Mouse (Mus musculus) intestine, embryonic 14.5 days (tissue): ENCODE measurements around the gene Ddb2. TPM values are rescaled to one million over a fixed set of nuclear protein-coding genes. Genes with fewer than 3 reads are reported as not detected.
A peak's percentile ranks its signal among the peaks of the same experiment; 100 is the strongest.

ENCODE experiments used
- ATAC-seq: fragments of 200-750 bp; cut with Nextera tagmentation; replicated peaks from 2 replicates; pipeline ENCODE4 v1.8.0; 2017; ENCODE audit warnings: low read depth, moderate number of reproducible peaks, moderate TSS enrichment, moderate library complexity; ENCODE audit not compliant: low FRiP score, low TSS enrichment
- DNase-seq: peaks from one replicate; pipeline ENCODE4 v3.0.0-alpha.2; 2018; ENCODE audit warnings: low spot score
- H3K27ac ChIP-seq: fragments of 300-500 bp; sonication (generic); 2 replicates; pipeline ENCODE4 v1.5.1; 2014; ENCODE audit warnings: low read depth, mild to moderate bottlenecking, control low read depth
- H3K27me3 ChIP-seq: fragments of 300-500 bp; sonication (generic); replicated peaks from 2 replicates; pipeline ENCODE4 v1.6.1; 2014; ENCODE audit warnings: low read length, control low read depth; ENCODE audit not compliant: control insufficient read depth, insufficient read depth
- H3K36me3 ChIP-seq: fragments of 300-500 bp; sonication (generic); 2 replicates; pipeline ENCODE4 v1.6.1; 2014; ENCODE audit warnings: low read length, control low read depth; ENCODE audit not compliant: control insufficient read depth, insufficient read depth
- H3K4me1 ChIP-seq: fragments of 300-500 bp; sonication (generic); replicated peaks from 2 replicates; pipeline ENCODE4 v1.6.1; 2014; ENCODE audit warnings: low read length, control low read depth, mixed read lengths; ENCODE audit not compliant: control insufficient read depth, insufficient read depth
- H3K4me2 ChIP-seq: fragments of 300-500 bp; sonication (generic); 2 replicates; pipeline ENCODE4 v1.6.1; 2014; ENCODE audit warnings: low read length
- H3K4me3 ChIP-seq: fragments of 300-500 bp; sonication (generic); 2 replicates; pipeline ENCODE4 v1.5.1; 2014; ENCODE audit warnings: low read depth, low read length, control low read depth, mixed read lengths
- H3K9ac ChIP-seq: fragments of 300-500 bp; sonication (generic); 2 replicates; pipeline ENCODE4 v1.6.1; 2014; ENCODE audit warnings: mild to moderate bottlenecking, low read length
- H3K9me3 ChIP-seq: fragments of 300-500 bp; sonication (generic); 2 replicates; pipeline ENCODE4 v1.6.1; 2016; ENCODE audit warnings: low read length, control low read depth; ENCODE audit not compliant: control insufficient read depth
- WGBS: fragments of 180-500 bp; shearing (Covaris S2); extraction: QIAGEN DNeasy Blood & Tissue Kit; methylation state at CpG from one replicate; pipeline ENCODE4 v1.1.7; 2014; 5-methylcytosine and 5-hydroxymethylcytosine counted together
- polyA plus RNA-seq: library from polyadenylated mRNA; unstranded; fragments of >200 nt; fragmentation: Nextera tagmentation; extraction: Ambion mirVana; gene quantifications from 2 replicates; pipeline ENCODE4 v1.2.1, GENCODE M21; 2014

Ddb2 gene
- polyA plus RNA-seq, 1 experiment from 2014 or later: 16.3 TPM

DNA sequence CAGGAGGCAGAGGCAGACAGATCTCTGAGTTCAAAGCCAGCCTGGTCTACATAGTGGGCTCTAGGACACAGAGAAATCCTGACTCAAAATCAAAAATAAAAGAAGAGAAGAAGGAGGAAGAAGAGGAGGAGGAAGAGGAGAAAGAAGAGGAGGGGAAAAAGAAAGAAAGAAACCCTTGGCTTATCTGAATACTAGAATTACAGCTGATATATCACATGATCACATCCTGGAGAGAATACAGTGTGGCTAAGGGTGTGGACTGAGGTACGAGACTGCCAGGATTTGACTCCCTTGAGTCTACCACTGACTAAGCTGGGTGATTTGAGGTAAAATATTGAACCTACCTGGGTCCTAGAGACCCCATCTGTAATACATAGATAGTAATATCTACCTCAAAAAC lies 50.6 kb downstream of the Ddb2 start:
- WGBS: 91% methylated on average over 1 of the region's 1 CpGs
- Histone ChIP-seq H3K9me3 (no peaks in the 10 kb centered on the region), H3K4me1 (peaks cover 7% of the 10 kb centered on the region; the same call in 1 of the 2 replicates), H3K9ac (no peak overlapping the region), H3K36me3 (no peaks in the 10 kb centered on the region), H3K4me3 (no peak overlapping the region), H3K4me2 (no peak overlapping the region), H3K27me3 (no peaks in the 10 kb centered on the region), H3K27ac (no peak overlapping the region)
- DNase-seq: no peak
- no peak for ATAC-seq

GRCm38 (mm10) chr2:91183711-91184405 lies 52.9 kb downstream of the Ddb2 start, which contains the start of gene Madd:
TSS of gene Madd (minus strand) at chr2:91183837.
- H3K36me3 ChIP-seq: no peaks in the 10 kb centered on the region
- H3K9me3 ChIP-seq: no peaks in the 10 kb centered on the region
- ATAC-seq (no peak), DNase-seq (no peak)
- peak within 1 kb of the TSS; percentile 48 for H3K27ac ChIP-seq
- 56% methylated on average over 15 of the region's 15 CpGs for WGBS
- peak within 1 kb of the TSS; percentile 38 for H3K9ac ChIP-seq
- H3K27me3 ChIP-seq: no peaks in the 10 kb centered on the region
- peaks cover 7% of the 10 kb centered on the region for H3K4me1 ChIP-seq
- H3K4me3 ChIP-seq: peak within 1 kb of the TSS; percentile 96
- peak within 1 kb of the TSS; percentile 57 for H3K4me2 ChIP-seq

GRCm38 (mm10) chr2:91183148-91183513 lies 53.7 kb downstream of the Ddb2 start:
- under 1% methylated on average over 9 of the region's 9 CpGs for WGBS
- H3K4me1 ChIP-seq: peaks cover 7% of the 10 kb centered on the region
- peak overlapping the region; percentile 38 for H3K9ac ChIP-seq
- DNase-seq: peak; percentile 96
- peak overlapping the region; percentile 96 for H3K4me3 ChIP-seq
- H3K27me3 ChIP-seq: no peaks in the 10 kb centered on the region
- H3K4me2 ChIP-seq: peak overlapping the region; percentile 57
- 0 out of 2 replicates have a peak, but pooled peaks cover under 1% of the 10 kb centered on the region for H3K36me3 ChIP-seq
- ATAC-seq: peak; percentile 95
- peak overlapping the region; percentile 48 for H3K27ac ChIP-seq
- H3K9me3 ChIP-seq: no peaks in the 10 kb centered on the region

GRCm38 (mm10) chr2:91182405-91183147 lies 54.2 kb downstream of the Ddb2 start:
- Histone ChIP-seq H3K36me3 (peaks cover 6% of the 10 kb centered on the region; the same call in 1 of the 2 replicates), H3K4me1 (peaks cover 7% of the 10 kb centered on the region), H3K9ac (peak overlapping the region; percentile 38), H3K27me3 (no peaks in the 10 kb centered on the region), H3K4me2 (peak overlapping the region; percentile 57), H3K4me3 (peak overlapping the region; percentile 96), H3K9me3 (no peaks in the 10 kb centered on the region), H3K27ac (peak overlapping the region; percentile 48)
- ATAC-seq (peak; percentile 96), DNase-seq (peak; percentile 89)
- WGBS: under 1% methylated on average over 78 of the region's 81 CpGs

DNA sequence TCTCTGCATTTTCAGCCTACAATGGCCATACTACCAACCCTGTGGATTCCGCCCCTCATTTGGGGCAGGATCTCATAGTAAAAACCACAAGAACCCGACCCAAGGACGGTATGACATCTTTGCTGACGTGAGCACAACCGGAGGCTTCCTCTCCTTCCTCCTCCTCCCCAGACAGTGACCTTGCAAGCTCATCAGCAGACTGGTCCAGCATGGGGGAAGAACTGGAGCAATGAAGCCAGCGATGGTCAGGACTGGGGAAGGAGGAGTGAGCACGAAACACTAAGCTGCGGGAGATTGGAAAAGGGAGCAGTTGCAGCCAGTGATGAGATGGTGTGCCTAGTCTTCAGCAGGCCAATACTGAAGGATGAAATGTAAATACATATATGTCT lies 54.8 kb downstream of the Ddb2 start:
- no peak for ATAC-seq
- H3K4me1 ChIP-seq: peaks cover 7% of the 10 kb centered on the region
- no peak overlapping the region for H3K27ac ChIP-seq
- peak overlapping the region; percentile 57 for H3K4me2 ChIP-seq
- peak; percentile 61 for DNase-seq
- 14% methylated on average over 8 of the region's 8 CpGs for WGBS
- peak overlapping the region; percentile 38 for H3K9ac ChIP-seq
- peak overlapping the region; percentile 96 for H3K4me3 ChIP-seq
- H3K9me3 ChIP-seq: no peaks in the 10 kb centered on the region
- peaks cover 7% of the 10 kb centered on the region; the same call in 1 of the 2 replicates for H3K36me3 ChIP-seq
- no peaks in the 10 kb centered on the region for H3K27me3 ChIP-seq

DNA sequence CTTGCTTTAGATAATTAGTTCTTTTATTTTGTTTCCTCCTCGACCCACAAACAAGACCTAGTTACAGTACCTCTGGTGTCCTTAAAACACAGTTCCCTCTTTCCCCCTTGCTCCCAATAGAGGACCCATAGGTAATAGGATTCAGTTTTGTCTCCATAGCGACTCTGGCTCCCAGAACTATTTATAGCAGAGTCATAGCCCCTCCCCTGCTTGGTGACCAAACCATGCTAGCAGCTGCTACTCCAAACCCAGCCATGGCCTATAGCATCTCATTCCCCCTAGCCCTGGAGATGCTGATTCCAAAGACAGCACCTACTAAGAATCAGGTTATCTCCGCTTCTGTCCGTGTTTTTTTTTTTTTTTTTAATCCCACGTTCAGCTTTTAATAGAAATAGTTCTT lies 56.1 kb downstream of the Ddb2 start:
- Histone ChIP-seq H3K27ac (no peak overlapping the region), H3K4me1 (peaks cover 7% of the 10 kb centered on the region), H3K9ac (no peak overlapping the region), H3K9me3 (no peaks in the 10 kb centered on the region), H3K4me2 (no peak overlapping the region), H3K4me3 (no peak overlapping the region), H3K27me3 (no peaks in the 10 kb centered on the region), H3K36me3 (peaks cover 10% of the 10 kb centered on the region)
- DNase-seq: no peak
- ATAC-seq: no peak
- 71% methylated on average over 5 of the region's 5 CpGs for WGBS

DNA sequence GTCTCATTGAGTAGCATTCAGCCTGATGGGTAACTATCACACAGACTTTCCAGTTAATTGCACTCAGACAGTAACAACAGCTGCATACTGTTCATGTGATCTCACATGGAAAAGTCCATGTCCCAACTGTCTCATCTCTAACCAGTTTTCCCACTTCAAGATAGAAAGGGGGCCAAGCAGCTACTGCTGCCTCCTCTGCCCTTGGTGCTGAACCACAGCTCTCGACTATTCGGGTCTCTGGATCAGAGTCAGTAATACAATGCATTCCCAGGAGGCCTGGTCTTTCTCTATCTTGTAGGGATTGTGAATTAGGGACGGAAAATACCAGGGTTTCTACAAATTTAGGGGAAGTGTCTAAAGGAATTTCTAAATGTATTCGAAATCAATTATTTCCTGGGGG lies 57.0 kb downstream of the Ddb2 start:
- ATAC-seq (no peak), DNase-seq (no peak)
- Histone ChIP-seq H3K9me3 (no peaks in the 10 kb centered on the region), H3K36me3 (peaks cover 15% of the 10 kb centered on the region), H3K4me3 (no peak overlapping the region), H3K4me1 (peaks cover 7% of the 10 kb centered on the region), H3K27ac (no peak overlapping the region), H3K27me3 (no peaks in the 10 kb centered on the region), H3K9ac (no peak overlapping the region), H3K4me2 (no peak overlapping the region)
- 45% methylated on average over 4 of the region's 4 CpGs for WGBS

DNA sequence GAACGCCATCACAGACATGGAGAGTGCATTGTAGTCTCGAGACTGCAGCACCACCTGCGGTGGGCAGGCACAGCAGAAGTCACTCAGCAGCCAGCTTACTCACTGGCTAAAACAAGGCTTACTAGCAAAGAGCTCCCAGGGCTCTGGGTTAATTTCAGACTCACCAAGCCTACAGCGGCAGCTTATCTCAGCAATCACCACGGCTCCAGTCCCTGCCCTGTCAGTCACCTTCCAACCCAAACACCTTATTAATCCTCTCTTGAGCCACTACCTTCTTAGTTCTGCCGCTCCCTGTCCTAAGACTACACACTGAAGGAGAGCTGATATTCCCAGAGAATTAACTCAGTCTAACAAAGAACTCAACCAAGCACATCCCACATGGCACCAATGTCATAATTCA lies 60.5 kb downstream of the Ddb2 start:
- no peak overlapping the region for H3K4me2 ChIP-seq
- 65% methylated on average over 6 of the region's 6 CpGs for WGBS
- H3K27ac ChIP-seq: no peak overlapping the region
- no peaks in the 10 kb centered on the region for H3K9me3 ChIP-seq
- no peak overlapping the region for H3K4me3 ChIP-seq
- DNase-seq (no peak), ATAC-seq (no peak)
- H3K27me3 ChIP-seq: no peaks in the 10 kb centered on the region
- no peak overlapping the region for H3K9ac ChIP-seq
- no peaks in the 10 kb centered on the region; the same call in 1 of the 2 replicates for H3K4me1 ChIP-seq
- H3K36me3 ChIP-seq: peaks cover 31% of the 10 kb centered on the region
